Mouse (Mus musculus): ENCODE results near the gene E030018B13Rik.

DNA sequence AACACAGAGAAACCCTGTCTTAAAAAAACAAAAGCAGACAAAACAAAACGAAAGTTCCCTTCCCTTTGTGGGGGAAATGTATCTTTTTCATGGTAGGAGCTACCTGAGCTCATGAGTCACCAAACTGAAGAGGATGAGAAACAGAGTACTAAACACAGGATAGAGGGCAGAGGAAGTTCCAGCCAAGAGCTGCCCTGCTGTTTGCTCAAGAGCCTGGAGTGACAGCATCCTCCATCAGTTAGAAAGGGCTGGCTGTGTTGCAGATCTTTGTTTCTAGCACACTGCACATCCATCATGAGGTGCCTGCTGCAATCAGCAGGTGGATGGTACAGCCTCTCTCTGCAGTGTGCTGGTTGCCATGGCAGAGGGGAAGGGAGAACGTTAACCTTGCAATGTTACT lies 27.3 kb downstream of the E030018B13Rik start:
- no peak for TF ChIP-seq POLR2A (IDR thresholded peaks at IDR 0.05; ENCODE audit: control insufficient read depth in 1 of 2, insufficient read depth in 1 of 2, low read depth in 1 of 2, low read length in 2 of 2, poor library complexity in 1 of 2)
- no peak for TF ChIP-seq CTCF (IDR thresholded peaks at IDR 0.05 in 2 of 3, conservative IDR thresholded peaks at IDR 0.05 in 1 of 3; ENCODE audit: control insufficient read depth in 1 of 3, insufficient read depth in 1 of 3, low read depth in 2 of 3, low read length in 3 of 3, poor library complexity in 1 of 3, severe bottlenecking in 1 of 3)
- no peak for TF ChIP-seq ETS1 (IDR thresholded peaks at IDR 0.05; ENCODE audit: low read depth, low read length)
- no peak for TF ChIP-seq MAX (IDR thresholded peaks at IDR 0.05; ENCODE audit: low read length)
- no peak for TF ChIP-seq ZNF384 (IDR thresholded peaks at IDR 0.05; ENCODE audit: low read depth, low read length)
- TF ChIP-seq MEF2A (IDR thresholded peaks at IDR 0.05; ENCODE audit: extremely low read depth, insufficient replicate concordance, low read depth, low read length, poor library complexity, severe bottlenecking) = no peak
- TF ChIP-seq CHD1 (IDR thresholded peaks at IDR 0.05; ENCODE audit: low read depth, low read length) = no peak
- no peak for TF ChIP-seq KAT2A (conservative IDR thresholded peaks at IDR 0.05; ENCODE audit: low read depth, low read length)

Measured in MEL (cell line).